Mouse (Mus musculus): Measurements from ENCODE around the gene Fbf1. TPM values are rescaled to one million over a fixed set of nuclear protein-coding genes. Genes with fewer than 3 reads are reported as not detected.
A peak's percentile ranks its signal among the peaks of the same experiment; 100 is the strongest.
"Not testable (repeated sequence)": the region's sequence is repeated elsewhere in the genome, so short reads cannot be mapped to it uniquely, and the experiment has no call there.

Gene Fbf1
- total RNA-seq, 2 experiments from 2014 or later = 8.9 to 11.0 TPM

- DNase-seq (ENCODE audit: low spot score) = no peak
Observed at GRCm38 (mm10) chr11:116138096-116138467, 29.9 kb downstream of the Fbf1 start.

- no peak for DNase-seq (ENCODE audit: low spot score)
Observed at GRCm38 (mm10) chr11:116134171-116134570, 33.8 kb downstream of the Fbf1 start.

- no peak for DNase-seq (ENCODE audit: low spot score)
Observed at GRCm38 (mm10) chr11:116133497-116133896, 34.5 kb downstream of the Fbf1 start.

- no peak for DNase-seq (ENCODE audit: low spot score)
Observed at GRCm38 (mm10) chr11:116132366-116133333, 35.3 kb downstream of the Fbf1 start.

GRCm38 (mm10) chr11:116131349-116132170 is 36.4 kb downstream of the Fbf1 start:
- DNase-seq (ENCODE audit: low spot score) = no peak

GRCm38 (mm10) chr11:116130488-116131205 is 37.3 kb downstream of the Fbf1 start, which contains the start of gene Trim65:
Gene Trim65 (minus strand): TSS chr11:116131128.
- peak; percentile 89 for DNase-seq (ENCODE audit: low spot score)

- no peak for DNase-seq (ENCODE audit: low spot score)
Observed at GRCm38 (mm10) chr11:116129993-116130487, 37.9 kb downstream of the Fbf1 start.

GRCm38 (mm10) chr11:116129091-116129790 is 38.7 kb downstream of the Fbf1 start:
- DNase-seq (ENCODE audit: low spot score) = no peak

GRCm38 (mm10) chr11:116127986-116128385 is 40.0 kb downstream of the Fbf1 start:
- no peak for DNase-seq (ENCODE audit: low spot score)

GRCm38 (mm10) chr11:116127156-116127980 is 40.6 kb downstream of the Fbf1 start, which contains the start of gene Trim47:
Gene Trim47 (minus strand): TSS chr11:116127210.
- DNase-seq (ENCODE audit: low spot score) = peak; percentile 70

GRCm38 (mm10) chr11:116126261-116126660 is 41.7 kb downstream of the Fbf1 start:
- no peak for DNase-seq (ENCODE audit: low spot score)

GRCm38 (mm10) chr11:116121731-116122245 is 46.2 kb downstream of the Fbf1 start:
- not testable (repeated sequence) for DNase-seq (ENCODE audit: low spot score)

GRCm38 (mm10) chr11:116117819-116118218 is 50.1 kb downstream of the Fbf1 start:
- DNase-seq (ENCODE audit: low spot score) = no peak

GRCm38 (mm10) chr11:116117241-116117640 is 50.7 kb downstream of the Fbf1 start:
- DNase-seq (ENCODE audit: low spot score) = no peak

GRCm38 (mm10) chr11:116111611-116112203 is 56.3 kb downstream of the Fbf1 start:
- DNase-seq (ENCODE audit: low spot score) = no peak

GRCm38 (mm10) chr11:116111067-116111466 is 56.9 kb downstream of the Fbf1 start:
- no peak for DNase-seq (ENCODE audit: low spot score)

- no peak for DNase-seq (ENCODE audit: low spot score)
Observed at GRCm38 (mm10) chr11:116110540-116110939, 57.4 kb downstream of the Fbf1 start.

GRCm38 (mm10) chr11:116110131-116110530 is 57.8 kb downstream of the Fbf1 start:
- peak; percentile 84 for DNase-seq (ENCODE audit: low spot score)
